Mouse (Mus musculus) forebrain, embryonic 11.5 days (tissue): ENCODE measurements around the gene Foxs1. TPM values are rescaled to one million over a fixed set of nuclear protein-coding genes. Genes with fewer than 3 reads are reported as not detected.

Source experiments
- ATAC-seq: fragments of 200-750 bp; cut with Nextera tagmentation; replicated peaks from 2 replicates; pipeline ENCODE4 v1.8.0; 2017; ENCODE audit warnings: moderate TSS enrichment; ENCODE audit not compliant: low FRiP score
- DNase-seq: peaks from one replicate; pipeline ENCODE4 v3.0.0-alpha.2; 2017; ENCODE audit warnings: low spot score
- H3K27ac ChIP-seq: fragments of 300-500 bp; sonication (generic); 2 replicates; pipeline ENCODE4 v1.5.1; 2014; ENCODE audit warnings: low read depth, low read length
- H3K27me3 ChIP-seq: fragments of 300-500 bp; sonication (generic); 2 replicates; pipeline ENCODE4 v1.6.1; 2014; ENCODE audit warnings: mild to moderate bottlenecking, low read length, mixed read lengths; ENCODE audit not compliant: control insufficient read depth, insufficient read depth
- H3K36me3 ChIP-seq: fragments of 300-500 bp; sonication (generic); 2 replicates; pipeline ENCODE4 v1.6.1; 2014; ENCODE audit warnings: mild to moderate bottlenecking, low read length, moderate library complexity, mixed read lengths; ENCODE audit not compliant: control insufficient read depth, insufficient read depth
- H3K4me1 ChIP-seq: fragments of 300-500 bp; sonication (generic); replicated peaks from 2 replicates; pipeline ENCODE4 v1.6.1; 2014; ENCODE audit warnings: low read length, mixed read lengths; ENCODE audit not compliant: control insufficient read depth, insufficient read depth
- H3K4me2 ChIP-seq: fragments of 300-500 bp; sonication (generic); 2 replicates; pipeline ENCODE4 v1.6.1; 2014; ENCODE audit warnings: low read depth, mild to moderate bottlenecking, low read length, moderate library complexity, mixed read lengths; ENCODE audit not compliant: severe bottlenecking
- H3K4me3 ChIP-seq: fragments of 300-500 bp; sonication (generic); 2 replicates; pipeline ENCODE4 v1.5.1; 2014; ENCODE audit warnings: low read depth, low read length
- H3K9ac ChIP-seq: fragments of 300-500 bp; sonication (generic); 2 replicates; pipeline ENCODE4 v1.6.1; 2014; ENCODE audit warnings: low read length
- H3K9me3 ChIP-seq: fragments of 300-500 bp; sonication (generic); 2 replicates; pipeline ENCODE4 v1.6.1; 2016; ENCODE audit warnings: low read length, mixed read lengths; ENCODE audit not compliant: control insufficient read depth
- WGBS: fragments of 180-500 bp; shearing (Covaris S2); extraction: QIAGEN DNeasy Blood & Tissue Kit; methylation state at CpG from one replicate; pipeline ENCODE4 v1.1.7; 2014; 5-methylcytosine and 5-hydroxymethylcytosine counted together
- polyA plus RNA-seq: library from polyadenylated mRNA; unstranded; fragments of >200 nt; fragmentation: Nextera tagmentation; extraction: Ambion mirVana; gene quantifications from 2 replicates; pipeline ENCODE4 v1.2.1, GENCODE M21; 2014

The Foxs1 gene
- polyA plus RNA-seq, 1 experiment from 2014 or later, result 1.4 TPM

DNA sequence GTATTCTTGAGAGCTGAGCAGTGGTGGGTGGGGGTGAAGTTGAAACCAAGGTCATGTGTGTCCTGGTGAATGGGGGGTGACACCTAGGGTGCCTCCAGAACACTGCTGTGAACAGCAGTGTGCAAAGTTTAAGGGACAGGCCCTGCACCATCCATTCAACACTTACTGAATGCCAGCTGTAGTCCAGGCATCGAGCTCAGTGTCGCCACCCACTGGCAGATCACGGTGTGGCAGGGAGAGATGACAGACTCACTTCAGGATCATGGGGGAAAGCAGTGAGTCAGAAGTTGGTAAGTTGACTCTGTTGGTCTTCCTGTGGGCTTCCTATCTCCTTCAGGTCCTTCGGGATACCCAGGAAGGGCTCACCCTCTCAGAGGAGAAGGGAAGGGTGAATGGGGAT lies 6.8 kb upstream of the Foxs1 start:
- H3K36me3 ChIP-seq, result no peaks in the 10 kb centered on the region
- no peaks in the 10 kb centered on the region for H3K9me3 ChIP-seq
- H3K9ac ChIP-seq, result no peak overlapping the region
- no peak overlapping the region for H3K4me2 ChIP-seq
- no peak overlapping the region for H3K27ac ChIP-seq
- ATAC-seq (no peak), DNase-seq (peak; percentile 73)
- WGBS, result 12% methylated on average over 4 of the region's 4 CpGs
- H3K4me1 ChIP-seq, result peaks cover 5% of the 10 kb centered on the region; the same call in 1 of the 2 replicates
- H3K27me3 ChIP-seq, result peaks cover 37% of the 10 kb centered on the region
- no peak overlapping the region for H3K4me3 ChIP-seq

DNA sequence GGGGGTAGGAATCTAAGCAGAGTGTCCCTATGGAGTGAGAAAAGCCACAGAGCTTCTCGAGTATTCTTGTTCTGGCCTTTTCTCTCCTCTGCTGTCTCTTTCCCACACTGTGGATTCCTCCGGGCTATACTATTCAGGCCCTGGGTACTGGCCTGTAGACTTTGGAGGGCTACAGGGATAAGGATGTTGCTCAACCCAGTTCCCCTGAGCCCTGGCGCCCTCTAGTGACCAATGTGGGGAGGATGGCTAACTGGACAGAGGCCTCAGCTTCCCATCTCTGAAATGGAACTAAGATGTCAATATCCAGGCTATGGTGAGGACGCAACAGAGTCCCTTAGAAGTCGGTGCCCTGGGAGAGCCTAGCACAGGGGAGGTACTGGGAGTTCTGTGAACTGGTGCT lies 606 bp upstream of the Foxs1 start:
- H3K9me3 ChIP-seq, result no peaks in the 10 kb centered on the region
- WGBS, result 33% methylated on average over 5 of the region's 5 CpGs
- peak; percentile 78 for DNase-seq
- no peaks in the 10 kb centered on the region for H3K4me1 ChIP-seq
- no peak for ATAC-seq
- no peak overlapping the region for H3K9ac ChIP-seq
- no peaks in the 10 kb centered on the region for H3K27me3 ChIP-seq
- H3K4me2 ChIP-seq, result no peak overlapping the region
- no peaks in the 10 kb centered on the region for H3K36me3 ChIP-seq
- no peak overlapping the region for H3K27ac ChIP-seq
- no peak overlapping the region for H3K4me3 ChIP-seq

DNA sequence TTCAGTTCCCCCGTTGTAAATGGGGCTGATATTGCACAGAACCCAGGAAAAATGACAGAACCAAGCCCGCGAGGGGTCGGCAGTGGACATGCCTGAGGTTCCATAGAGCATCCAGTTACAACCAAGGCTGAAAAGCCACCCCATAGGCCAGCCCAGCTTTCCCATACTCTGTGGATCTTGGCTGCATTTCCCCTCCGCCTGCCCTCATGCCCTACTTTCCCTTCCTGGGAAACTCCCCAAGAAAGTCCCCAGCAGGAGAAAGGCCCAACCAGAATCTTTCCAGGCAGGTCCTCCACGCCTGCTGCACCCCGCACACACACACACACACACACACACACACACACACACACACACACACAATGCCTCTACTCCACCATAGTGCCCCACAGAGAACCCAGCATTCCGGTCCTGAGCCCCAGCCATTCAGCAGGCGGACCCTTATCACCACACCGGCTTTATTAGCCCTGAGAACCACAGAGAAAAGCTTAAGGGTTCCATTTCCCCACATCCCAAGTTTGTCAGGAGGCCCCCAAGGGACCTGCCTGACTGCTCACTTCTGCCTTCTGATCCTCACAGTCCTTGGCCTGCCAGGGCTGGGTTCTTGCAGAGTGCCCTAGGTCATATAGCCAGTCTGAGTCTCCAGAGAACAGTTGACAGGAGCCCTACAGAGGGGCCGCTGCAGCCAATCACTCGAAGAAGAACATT lies 1.4 kb downstream of the Foxs1 start:
- no peak overlapping the region for H3K4me2 ChIP-seq
- H3K27ac ChIP-seq, result no peak overlapping the region
- H3K9ac ChIP-seq, result no peak overlapping the region
- WGBS, result 71% methylated on average over 12 of the region's 12 CpGs
- H3K9me3 ChIP-seq, result no peaks in the 10 kb centered on the region
- no peak for ATAC-seq
- H3K27me3 ChIP-seq, result no peaks in the 10 kb centered on the region
- H3K36me3 ChIP-seq, result no peaks in the 10 kb centered on the region
- no peak overlapping the region for H3K4me3 ChIP-seq
- no peak for DNase-seq
- H3K4me1 ChIP-seq, result no peaks in the 10 kb centered on the region

DNA sequence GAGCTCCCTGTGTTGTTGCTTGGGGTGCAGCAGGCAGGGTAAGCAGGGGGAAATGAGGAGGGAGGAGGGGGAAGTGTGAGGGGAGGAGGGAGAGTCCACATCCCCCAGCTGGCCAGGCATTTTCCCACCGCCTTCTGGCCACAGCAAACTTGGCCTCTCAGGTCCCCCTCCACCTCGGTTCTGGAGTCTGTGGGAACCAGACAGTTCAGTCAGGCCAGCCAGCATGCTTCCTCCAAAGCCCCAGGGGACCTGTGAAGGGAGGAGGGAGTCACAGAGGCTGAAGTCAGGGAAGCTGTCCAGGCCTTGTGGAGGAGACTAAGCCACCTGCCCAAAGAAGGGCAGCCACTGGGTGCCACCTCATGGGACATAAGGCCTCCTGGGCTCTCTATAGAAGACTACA lies 2.7 kb downstream of the Foxs1 start:
- H3K9ac ChIP-seq, result no peak overlapping the region
- no peak overlapping the region for H3K4me3 ChIP-seq
- no peaks in the 10 kb centered on the region for H3K27me3 ChIP-seq
- DNase-seq (no peak), ATAC-seq (no peak)
- H3K27ac ChIP-seq, result no peak overlapping the region
- WGBS, result 36% methylated on average over 2 of the region's 2 CpGs
- H3K36me3 ChIP-seq, result no peaks in the 10 kb centered on the region
- H3K4me1 ChIP-seq, result no peaks in the 10 kb centered on the region
- H3K9me3 ChIP-seq, result no peaks in the 10 kb centered on the region
- no peak overlapping the region for H3K4me2 ChIP-seq

DNA sequence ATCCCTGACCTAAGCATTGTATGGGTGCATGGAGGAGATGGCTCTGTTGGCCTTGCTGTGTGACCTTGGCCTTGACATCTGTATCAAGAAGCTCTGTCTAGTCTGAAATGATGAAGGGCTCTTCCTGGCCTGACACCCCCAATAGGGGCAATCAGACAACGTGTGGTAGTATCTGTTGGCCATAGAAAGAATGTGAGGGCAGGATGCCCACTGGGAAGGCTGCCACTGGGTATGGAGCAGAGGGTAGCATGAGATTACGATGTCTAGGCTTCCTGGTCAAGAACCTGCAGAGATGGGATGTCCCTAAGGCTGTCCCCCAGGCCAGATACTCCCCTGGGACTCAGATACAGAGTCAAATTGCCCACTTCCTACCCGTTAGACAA lies 4.0 kb downstream of the Foxs1 start:
- no peaks in the 10 kb centered on the region for H3K27me3 ChIP-seq
- DNase-seq, result no peak
- H3K27ac ChIP-seq, result no peak overlapping the region
- no peak overlapping the region for H3K4me3 ChIP-seq
- no peak overlapping the region for H3K4me2 ChIP-seq
- WGBS, result 66% methylated on average over 3 of the region's 3 CpGs
- no peaks in the 10 kb centered on the region for H3K9me3 ChIP-seq
- no peak for ATAC-seq
- H3K4me1 ChIP-seq, result no peaks in the 10 kb centered on the region
- no peaks in the 10 kb centered on the region for H3K36me3 ChIP-seq
- H3K9ac ChIP-seq, result no peak overlapping the region

DNA sequence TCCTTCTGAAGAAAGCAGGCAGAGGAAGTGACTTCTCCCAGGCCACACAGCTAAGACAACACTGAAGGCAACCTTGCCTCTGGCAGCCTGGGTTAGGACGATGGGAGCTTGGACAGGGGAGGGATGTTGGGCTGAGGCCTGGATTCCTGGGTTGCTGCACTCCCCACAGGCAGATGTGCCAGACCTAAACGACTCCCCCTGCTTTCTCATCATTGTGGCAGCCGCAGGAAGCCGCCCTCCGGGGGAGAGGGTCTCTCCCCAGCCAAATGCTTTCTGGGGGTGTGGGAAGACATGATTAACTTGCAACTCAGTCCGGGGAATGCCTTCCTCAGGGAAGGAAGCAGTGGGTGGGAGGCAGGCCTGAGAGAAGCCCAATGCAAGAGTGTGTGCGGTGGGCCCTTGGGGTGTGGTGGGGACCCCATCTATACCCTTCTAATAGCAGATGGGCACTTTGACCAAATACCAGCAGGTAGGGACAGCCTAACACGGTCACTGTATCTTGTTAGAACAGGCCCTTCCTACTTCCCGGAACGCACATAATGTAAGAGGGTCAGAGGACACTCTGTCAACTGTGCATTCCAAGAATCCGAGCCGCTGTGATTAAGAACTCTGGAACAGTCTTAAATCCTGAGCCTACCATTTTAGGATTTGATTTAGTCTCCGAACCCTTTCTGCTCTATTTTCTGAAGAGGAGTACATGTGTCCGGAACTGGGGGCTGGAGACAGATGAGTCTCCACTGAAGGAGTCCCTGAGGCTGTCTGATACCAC lies 4.6 kb downstream of the Foxs1 start:
- WGBS, result 49% methylated on average over 14 of the region's 14 CpGs
- DNase-seq, result no peak
- Histone ChIP-seq H3K4me2 (no peak overlapping the region), H3K4me1 (no peaks in the 10 kb centered on the region), H3K4me3 (no peak overlapping the region), H3K9ac (no peak overlapping the region), H3K27me3 (no peaks in the 10 kb centered on the region), H3K9me3 (no peaks in the 10 kb centered on the region), H3K36me3 (no peaks in the 10 kb centered on the region), H3K27ac (no peak overlapping the region)
- ATAC-seq, result no peak

DNA sequence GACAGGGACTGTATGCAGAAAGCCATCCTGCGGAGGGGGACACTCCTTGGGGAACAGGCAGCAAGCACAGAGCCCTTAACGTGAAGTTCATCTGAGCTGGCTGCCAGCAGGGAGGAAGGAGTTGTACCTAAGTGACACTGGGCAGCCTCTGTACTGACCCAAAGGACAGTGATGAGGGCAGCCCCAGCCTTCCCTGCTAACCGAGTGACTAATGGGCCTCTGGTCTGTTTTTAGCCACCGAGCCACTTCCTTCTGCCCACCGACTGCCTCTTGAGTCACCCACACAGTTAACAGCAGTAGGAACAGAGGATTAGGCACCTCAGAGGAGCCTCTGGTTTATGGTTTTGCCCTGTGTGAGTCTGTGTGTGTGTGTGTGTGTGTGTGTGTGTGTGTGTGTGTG lies 5.6 kb downstream of the Foxs1 start:
- 76% methylated on average over 5 of the region's 5 CpGs for WGBS
- no peak for ATAC-seq
- H3K4me1 ChIP-seq, result no peaks in the 10 kb centered on the region
- no peaks in the 10 kb centered on the region for H3K27me3 ChIP-seq
- no peak overlapping the region for H3K4me3 ChIP-seq
- H3K9me3 ChIP-seq, result no peaks in the 10 kb centered on the region
- H3K36me3 ChIP-seq, result no peaks in the 10 kb centered on the region
- H3K27ac ChIP-seq, result no peak overlapping the region
- H3K9ac ChIP-seq, result no peak overlapping the region
- no peak for DNase-seq
- H3K4me2 ChIP-seq, result no peak overlapping the region

DNA sequence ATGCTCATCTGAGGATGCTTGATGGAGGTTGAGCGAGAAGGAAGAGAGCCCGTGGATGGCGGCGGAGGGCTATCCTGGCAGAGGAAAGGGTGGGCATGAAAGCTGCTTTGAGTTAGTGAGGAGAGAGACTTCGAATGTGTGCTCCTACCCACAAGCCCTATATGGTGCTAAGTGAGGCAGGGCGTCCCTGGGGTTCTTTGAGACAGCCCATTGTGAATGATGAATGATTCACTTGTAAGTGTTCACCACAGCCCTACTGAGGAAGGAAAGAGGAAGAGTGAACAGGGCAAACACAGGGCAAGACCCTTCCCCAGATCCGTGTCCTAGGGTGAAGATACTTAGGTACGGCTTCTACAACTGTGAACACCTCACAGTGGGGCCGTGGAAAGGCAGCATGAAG lies 6.1 kb downstream of the Foxs1 start:
- Histone ChIP-seq H3K4me2 (no peak overlapping the region), H3K9me3 (no peaks in the 10 kb centered on the region), H3K4me3 (no peak overlapping the region), H3K36me3 (no peaks in the 10 kb centered on the region), H3K27ac (no peak overlapping the region), H3K9ac (no peak overlapping the region), H3K27me3 (no peaks in the 10 kb centered on the region), H3K4me1 (0 out of 2 replicates have a peak, but pooled peaks cover 2% of the 10 kb centered on the region)
- DNase-seq, result no peak
- WGBS, result 82% methylated on average over 9 of the region's 9 CpGs
- ATAC-seq, result no peak
